Mouse (Mus musculus) ZHBTc4 (cell line): ENCODE results near the gene Arhgap21.

Experiments used
- DNase-seq: peaks from one replicate; pipeline ENCODE4 v3.0.0-alpha.2; 2011; ENCODE audit warnings: low read depth, low spot score

Arhgap21 gene

GRCm38 (mm10) chr2:20896446-20896845, 72.2 kb downstream of the Arhgap21 start:
- DNase-seq, result no peak

GRCm38 (mm10) chr2:20894100-20894690, 74.5 kb downstream of the Arhgap21 start:
- DNase-seq, result peak; percentile 86

- DNase-seq, result no peak
These were observed 79.9 kb downstream of the Arhgap21 start for GRCm38 (mm10) chr2:20888751-20889150.

GRCm38 (mm10) chr2:20883288-20883687, 85.4 kb downstream of the Arhgap21 start:
- DNase-seq, result no peak

GRCm38 (mm10) chr2:20879877-20880605, 88.6 kb downstream of the Arhgap21 start:
- peak; percentile 35 for DNase-seq

GRCm38 (mm10) chr2:20874621-20875020, 94.1 kb downstream of the Arhgap21 start:
- DNase-seq, result no peak

GRCm38 (mm10) chr2:20869212-20869965, 99.3 kb downstream of the Arhgap21 start:
- no peak for DNase-seq

- DNase-seq, result no peak
These were observed 100.6 kb downstream of the Arhgap21 start for GRCm38 (mm10) chr2:20868052-20868451.

GRCm38 (mm10) chr2:20865795-20866194, 102.9 kb downstream of the Arhgap21 start:
- no peak for DNase-seq

GRCm38 (mm10) chr2:20864569-20864968, 104.1 kb downstream of the Arhgap21 start:
- DNase-seq, result no peak

GRCm38 (mm10) chr2:20860756-20861155, 107.9 kb downstream of the Arhgap21 start:
- peak; percentile 77 for DNase-seq

GRCm38 (mm10) chr2:20849346-20849745, 119.3 kb downstream of the Arhgap21 start:
- no peak for DNase-seq

GRCm38 (mm10) chr2:20831608-20832406, 136.9 kb downstream of the Arhgap21 start:
- DNase-seq, result no peak

GRCm38 (mm10) chr2:20830882-20831281, 137.8 kb downstream of the Arhgap21 start:
- no peak for DNase-seq

GRCm38 (mm10) chr2:20826258-20826657, 142.4 kb downstream of the Arhgap21 start:
- DNase-seq, result no peak

- no peak for DNase-seq
These were observed 150.5 kb downstream of the Arhgap21 start for GRCm38 (mm10) chr2:20818226-20818625.

GRCm38 (mm10) chr2:20813986-20814385, 154.7 kb downstream of the Arhgap21 start:
- DNase-seq, result peak; percentile 63

GRCm38 (mm10) chr2:20811506-20811905, 157.2 kb downstream of the Arhgap21 start:
- DNase-seq, result no peak

GRCm38 (mm10) chr2:20801236-20801890, 167.3 kb downstream of the Arhgap21 start:
- DNase-seq, result no peak
